ENCODE assay signal across 20 mouse cellular contexts in the genomic region with DNA sequence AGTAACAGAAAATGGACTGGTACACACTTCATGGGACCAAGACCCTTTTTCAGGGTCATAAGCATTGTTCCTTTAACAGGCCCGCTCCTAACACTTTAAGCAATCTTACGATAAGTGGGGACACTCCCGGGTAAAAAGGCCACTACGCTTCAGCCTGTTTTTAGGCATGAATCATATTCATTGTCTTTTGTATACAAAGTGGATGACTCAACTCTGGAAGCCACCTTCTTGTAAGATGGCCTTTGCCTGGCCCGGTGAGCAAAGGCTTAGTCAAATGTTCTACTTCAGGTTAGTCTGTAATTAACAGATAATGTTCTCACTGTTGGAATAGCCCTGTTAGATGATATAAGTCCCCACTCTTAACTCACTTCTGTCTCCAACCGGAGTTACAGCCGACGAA.
DNase-seq lines count a peak whose midpoint lies in the region; ATAC-seq and TF ChIP-seq lines count a peak whose summit lies in the region.
"Had no signal": no experiment of that assay in that cellular context is flagged by ENCODE, and none has a peak within 500 bp of the region (broad histone marks: within the 10 kb centered on the region; RNA-seq: fewer than 3 reads in every experiment).

No protein-coding gene starts in this region.

- H3K79me3 ChIP-seq in C2C12 (ENCODE audit: low read depth), result no peaks in the 10 kb centered on the region

- H3ac ChIP-seq in C2C12 (ENCODE audit: control insufficient read depth, insufficient read length, low read depth), result no peak overlapping the region

- peak; percentile 31 for DNase-seq in NIH3T3 (ENCODE audit: low read depth)
- DNase-seq in heart, postnatal 14 days, result no peak
- no peak for DNase-seq in left cerebral cortex, postnatal 14 days (ENCODE audit: low spot score in 2 of 2)
- DNase-seq: adrenal gland, adult 2 months; adrenal gland, postnatal 10 days; adrenal gland, postnatal 25 days; B cell, adult 2 months; cerebellum, adult 11-12 months; cerebellum, adult 2 months; cerebellum, adult 9-10 months; cerebellum, postnatal 10 days; cerebellum, postnatal 25 days; forebrain, postnatal 0 days had no signal

- H3K79me2 ChIP-seq in C2C12 (ENCODE audit: control insufficient read depth, insufficient read depth), result no peaks in the 10 kb centered on the region

- no peak for TF ChIP-seq CTCF in C2C12 (IDR thresholded peaks at IDR 0.05; ENCODE audit: control insufficient read depth, insufficient read depth, insufficient read length)

- no peak overlapping the region for H3K4me3 ChIP-seq in C2C12 (ENCODE audit: insufficient read depth, poor library complexity, severe bottlenecking)
- H3K4me3 ChIP-seq: embryonic facial prominence, embryonic 10.5 days; embryonic facial prominence, embryonic 12.5 days; forebrain, embryonic 13.5 days; forebrain, embryonic 15.5 days had no signal

- intact Hi-C loops in heart, postnatal 14 days (cut with DNase I), result no loop called here
- intact Hi-C loops in left cerebral cortex, postnatal 14 days (cut with DNase I), result no loop called here

- no peak for ATAC-seq in monocyte, adult 5-6 weeks (replicated peaks; ENCODE audit: insufficient number of reproducible peaks, low FRiP score, low TSS enrichment, poor library complexity, severe bottlenecking)
- ATAC-seq: forebrain, embryonic 13.5 days; forebrain, embryonic 15.5 days; forebrain, postnatal 0 days had no signal

- no peaks in the 10 kb centered on the region for H3K36me3 ChIP-seq in C2C12 (ENCODE audit: control insufficient read depth, insufficient read depth)
- H3K36me3 ChIP-seq: embryonic facial prominence, embryonic 10.5 days; embryonic facial prominence, embryonic 12.5 days; forebrain, embryonic 15.5 days; G1E had no signal

- no peaks in the 10 kb centered on the region for H3K27me3 ChIP-seq in C2C12 (ENCODE audit: control insufficient read depth, insufficient read depth, insufficient read length)
- H3K27me3 ChIP-seq: embryonic facial prominence, embryonic 12.5 days; forebrain, embryonic 13.5 days; forebrain, embryonic 15.5 days had no signal

TF ChIP-seq in C2C12, 6 proteins besides CTCF, POLR2A, EP300 and RAD21:
- TF ChIP-seq MYOD1 (IDR thresholded peaks at IDR 0.05; ENCODE audit: control insufficient read depth, insufficient read length, low read depth) (no peak), FOSL1 (IDR thresholded peaks at IDR 0.05; ENCODE audit: insufficient read depth, low read length, poor library complexity, severe bottlenecking) (peak; percentile 11)
